Mouse (Mus musculus): Measurements from ENCODE around the gene Prkd2.

Gene Prkd2

GRCm38 (mm10) chr7:16842645-16843063 lies at the start of gene Prkd2:
Gene Prkd2 (plus strand): TSS chr7:16842902.
- DNase-seq (ENCODE audit: low spot score) = peak; percentile 93

DNA sequence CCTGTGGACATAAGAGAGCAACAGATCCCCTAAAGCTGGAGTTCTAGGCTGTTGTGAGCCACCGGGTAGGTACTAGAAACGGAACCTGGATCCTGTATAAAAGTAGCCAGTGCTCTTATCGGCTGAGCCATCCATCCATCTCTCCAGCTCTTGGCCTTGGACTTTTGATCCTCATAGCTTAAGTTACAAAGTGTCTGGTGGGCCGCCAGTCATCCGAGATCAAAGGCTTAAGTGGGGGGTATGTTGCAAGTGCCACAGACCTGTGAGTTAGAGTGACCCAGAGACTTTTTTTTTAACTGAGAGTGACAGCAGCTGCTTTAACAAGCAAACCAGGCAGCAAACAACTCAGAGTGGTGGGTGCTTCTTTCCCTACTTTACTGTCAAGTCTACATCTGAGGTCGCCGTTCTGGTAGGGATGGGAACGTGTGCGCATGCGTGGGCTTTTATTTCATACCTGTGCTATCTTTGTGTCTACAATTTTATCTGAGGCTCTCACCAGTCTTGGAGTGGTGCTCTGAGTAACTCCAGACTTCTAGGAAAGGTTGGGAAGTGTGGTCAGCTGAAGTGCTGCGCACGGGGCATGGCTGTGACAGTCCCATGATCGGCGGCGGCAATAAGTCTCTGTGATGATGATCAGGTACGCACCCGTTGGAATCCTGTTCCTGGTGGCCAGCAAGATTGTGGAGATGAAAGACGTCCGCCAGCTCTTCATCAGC lies 49.5 kb upstream of the Prkd2 start:
- no peak for DNase-seq (ENCODE audit: low spot score)

- DNase-seq (ENCODE audit: low spot score) = no peak
Observed at GRCm38 (mm10) chr7:16794886-16795285, 47.8 kb upstream of the Prkd2 start.

DNA sequence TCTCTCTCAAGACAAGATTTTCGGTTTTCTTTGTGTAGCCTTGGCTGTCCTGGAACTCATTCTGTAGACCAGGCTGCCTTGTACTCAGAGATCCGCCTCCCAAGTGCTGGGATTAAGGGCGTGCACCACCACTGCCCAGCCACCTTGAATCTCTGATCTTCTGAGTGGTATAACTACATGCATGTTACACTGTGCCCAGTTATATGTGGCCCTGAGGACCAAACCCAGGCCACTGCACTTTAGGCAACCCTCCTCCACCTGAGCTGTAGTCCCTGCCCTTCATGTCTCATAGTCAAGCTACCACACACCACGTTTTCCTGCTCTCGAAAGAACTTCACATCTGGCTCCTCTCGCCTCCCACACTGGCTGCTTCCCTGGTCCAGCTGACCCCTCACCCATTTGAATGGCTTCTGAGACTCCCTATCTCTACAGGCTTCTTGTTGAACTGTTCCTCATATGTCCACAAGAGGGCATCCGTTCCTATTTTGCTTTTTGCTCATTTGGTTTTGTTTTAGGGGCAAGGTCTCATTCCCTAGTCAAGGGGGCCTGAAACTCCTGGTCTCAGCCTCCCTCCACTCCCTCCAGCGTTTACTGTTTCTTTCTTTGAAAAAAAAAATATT lies 38.2 kb upstream of the Prkd2 start:
- DNase-seq (ENCODE audit: low spot score) = no peak

DNA sequence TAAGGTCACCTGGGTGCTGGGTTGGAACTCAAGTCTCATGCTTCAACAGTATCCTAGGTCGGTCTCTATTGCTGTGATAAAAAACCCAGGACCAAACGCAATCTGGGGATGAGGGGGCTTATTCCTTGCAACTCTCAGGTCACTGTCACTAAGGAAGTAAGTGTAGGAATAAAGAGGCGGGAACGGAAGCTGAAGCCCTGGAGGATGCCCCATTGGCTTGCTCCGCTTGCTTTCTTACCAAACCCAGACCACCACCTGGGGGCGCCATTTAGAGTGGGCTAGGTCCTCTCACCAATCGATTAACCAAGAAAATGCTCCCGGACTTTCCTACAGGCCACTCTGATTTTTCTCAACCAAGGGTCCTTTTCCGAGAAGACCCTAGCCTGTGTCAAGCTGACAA lies 34.8 kb upstream of the Prkd2 start:
- no peak for DNase-seq (ENCODE audit: low spot score)

DNA sequence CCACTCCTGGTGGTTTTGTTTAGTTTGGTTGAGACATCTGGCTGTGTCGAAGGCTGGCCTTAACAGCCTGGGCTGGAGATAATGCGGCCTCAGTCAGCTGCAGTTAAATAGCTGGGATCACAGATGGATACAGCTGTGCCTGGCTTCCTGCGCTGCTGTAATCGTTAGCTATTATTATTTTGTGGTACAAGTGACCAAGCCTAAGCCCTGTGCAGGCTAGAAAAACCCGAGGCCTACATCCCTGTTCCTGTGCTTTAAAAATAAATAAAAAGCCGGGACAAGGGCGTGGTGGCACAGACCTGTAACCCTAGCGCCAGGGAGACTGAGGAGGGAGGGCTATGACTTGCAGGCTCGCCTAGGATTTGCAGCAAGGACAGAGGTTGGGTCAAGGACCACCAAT lies 34.1 kb upstream of the Prkd2 start:
- no peak for DNase-seq (ENCODE audit: low spot score)

GRCm38 (mm10) chr7:16809739-16810138 lies 33.0 kb upstream of the Prkd2 start:
- peak; percentile 80 for DNase-seq (ENCODE audit: low spot score)

GRCm38 (mm10) chr7:16810399-16810919 lies 32.2 kb upstream of the Prkd2 start:
- no peak for DNase-seq (ENCODE audit: low spot score)

DNA sequence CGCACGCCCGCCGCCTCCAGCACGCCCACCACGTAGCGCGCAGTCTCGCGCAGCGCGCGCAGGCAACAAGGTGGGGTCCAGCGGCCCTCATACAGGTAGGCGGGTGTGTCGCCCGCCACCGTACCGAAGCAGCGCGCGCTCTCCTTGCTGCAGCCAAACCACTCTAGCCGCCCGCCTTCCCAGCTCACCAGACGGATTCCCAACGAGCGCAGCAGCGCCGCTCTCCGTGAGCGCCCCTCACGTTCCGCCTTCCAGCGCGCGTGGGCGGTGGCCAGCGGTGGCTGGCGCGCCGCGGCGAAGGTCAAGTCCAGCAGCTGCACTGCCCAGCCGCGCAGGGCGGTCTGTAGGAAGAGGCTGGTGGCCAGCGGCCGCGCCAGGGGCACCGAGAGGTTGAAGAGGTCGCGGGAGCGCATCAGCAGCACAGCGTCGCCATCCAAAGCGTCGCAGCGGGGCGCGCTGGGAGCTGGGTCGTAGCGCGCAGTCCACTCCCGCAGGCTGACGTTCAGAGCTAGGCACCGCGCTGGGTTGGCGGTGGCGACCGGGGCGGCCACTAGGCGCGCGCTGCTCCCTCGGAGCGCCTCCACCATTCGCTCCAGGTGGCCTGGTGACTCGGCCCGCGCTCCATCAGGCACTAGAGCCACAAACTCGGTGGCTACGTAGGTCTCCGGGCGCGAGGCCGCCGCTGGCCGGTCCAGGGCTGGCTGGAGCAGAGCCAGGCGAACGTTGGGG lies 31.6 kb upstream of the Prkd2 start:
- peak; percentile 75 for DNase-seq (ENCODE audit: low spot score)

- no peak for DNase-seq (ENCODE audit: low spot score)
Observed at GRCm38 (mm10) chr7:16811649-16812070, 31.0 kb upstream of the Prkd2 start.

- DNase-seq (ENCODE audit: low spot score) = no peak
Observed at GRCm38 (mm10) chr7:16812505-16812904, 30.2 kb upstream of the Prkd2 start.

GRCm38 (mm10) chr7:16815351-16815941 lies 27.3 kb upstream of the Prkd2 start, which contains the start of gene Strn4:
Gene Strn4 (plus strand): TSS chr7:16815889.
- DNase-seq (ENCODE audit: low spot score) = no peak

- peak; percentile 87 for DNase-seq (ENCODE audit: low spot score)
Observed at GRCm38 (mm10) chr7:16816078-16816474, 26.6 kb upstream of the Prkd2 start.

- DNase-seq (ENCODE audit: low spot score) = peak; percentile 77
Observed at GRCm38 (mm10) chr7:16816475-16817122, 26.1 kb upstream of the Prkd2 start, which contains the start of gene Fkrp. Gene Fkrp (minus strand): TSS chr7:16816732.

DNA sequence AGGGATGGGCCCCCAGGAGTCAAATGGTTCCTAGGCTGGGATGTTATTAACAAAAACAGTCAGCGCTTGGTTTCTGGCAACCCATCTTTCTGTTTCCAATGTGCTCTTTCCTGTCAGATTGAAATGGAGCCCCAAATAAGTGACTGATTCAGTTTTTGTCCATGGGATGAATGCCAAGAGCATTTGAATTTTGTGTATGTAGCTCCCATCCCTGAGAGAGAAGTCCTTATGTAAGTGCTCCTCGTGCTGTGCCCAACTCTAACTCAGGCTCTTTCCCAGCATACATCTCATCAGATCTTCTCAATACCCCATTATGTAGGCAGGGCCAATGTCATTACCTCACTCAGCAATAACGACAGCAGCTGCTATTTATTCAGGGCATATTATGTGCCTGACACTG lies 25.0 kb upstream of the Prkd2 start:
- no peak for DNase-seq (ENCODE audit: low spot score)

DNA sequence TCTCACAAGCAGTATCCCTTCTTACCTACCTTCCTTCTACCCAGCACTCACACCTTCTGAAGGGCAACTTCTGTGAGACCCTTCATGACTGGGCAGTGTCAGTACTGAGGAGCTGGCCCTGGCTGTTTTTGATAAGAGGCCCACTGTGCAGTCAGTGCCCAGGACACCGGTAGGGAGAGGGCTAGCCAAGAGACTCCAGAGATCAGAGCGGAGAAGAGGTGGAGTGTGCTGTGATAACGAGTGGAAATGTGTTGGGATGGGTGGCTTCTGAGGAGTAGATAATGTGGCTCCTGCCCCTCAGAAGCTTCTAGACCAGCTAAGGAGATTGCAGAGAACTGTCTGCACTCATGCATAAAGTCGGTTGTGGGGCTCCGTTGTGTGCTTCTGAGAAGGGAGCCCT lies 22.9 kb upstream of the Prkd2 start:
- no peak for DNase-seq (ENCODE audit: low spot score)

- no peak for DNase-seq (ENCODE audit: low spot score)
Observed at GRCm38 (mm10) chr7:16820271-16820763, 22.4 kb upstream of the Prkd2 start.

GRCm38 (mm10) chr7:16821091-16821490 lies 21.6 kb upstream of the Prkd2 start:
- no peak for DNase-seq (ENCODE audit: low spot score)

DNA sequence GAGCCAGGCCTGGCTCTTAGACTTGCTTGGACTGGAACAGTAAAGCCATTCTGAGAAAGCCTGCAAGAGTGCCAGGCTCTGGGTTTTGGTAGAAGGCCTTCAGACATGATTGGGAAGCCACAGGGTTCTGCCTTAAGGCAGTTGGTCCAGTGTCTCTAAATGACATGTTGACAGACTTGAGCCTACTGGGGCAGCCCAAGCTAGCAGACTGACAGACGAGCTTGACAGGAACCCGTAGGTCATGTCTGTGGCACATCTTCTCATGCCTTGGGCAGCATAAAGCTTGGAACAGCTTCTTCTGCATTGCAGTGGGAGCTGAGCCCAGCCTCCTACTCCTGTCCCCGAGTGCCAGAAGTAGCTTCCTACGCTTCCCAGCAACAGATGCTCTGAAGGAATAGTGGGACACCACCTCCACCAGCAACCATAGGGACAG lies 21.0 kb upstream of the Prkd2 start:
- DNase-seq (ENCODE audit: low spot score) = no peak

DNA sequence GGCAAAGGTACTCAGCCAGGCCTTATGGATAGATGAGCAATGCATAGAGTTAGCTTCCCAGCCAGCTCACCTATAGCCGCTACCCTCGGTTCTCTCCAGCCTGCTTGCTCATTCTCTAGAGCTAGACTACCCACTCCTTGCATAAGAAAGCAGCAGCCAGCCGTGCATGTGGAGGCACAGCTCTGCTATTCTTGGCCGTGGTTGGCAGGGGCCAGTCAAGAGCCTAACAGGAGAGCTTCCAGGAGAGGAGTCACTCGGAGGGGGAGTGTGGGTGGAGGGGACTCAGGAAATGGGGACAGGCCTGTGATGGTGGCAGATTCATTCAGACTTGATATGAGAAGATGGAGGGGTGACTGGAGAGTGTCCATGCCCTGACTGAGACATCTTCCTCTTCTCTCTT lies 19.0 kb upstream of the Prkd2 start:
- DNase-seq (ENCODE audit: low spot score) = no peak

DNA sequence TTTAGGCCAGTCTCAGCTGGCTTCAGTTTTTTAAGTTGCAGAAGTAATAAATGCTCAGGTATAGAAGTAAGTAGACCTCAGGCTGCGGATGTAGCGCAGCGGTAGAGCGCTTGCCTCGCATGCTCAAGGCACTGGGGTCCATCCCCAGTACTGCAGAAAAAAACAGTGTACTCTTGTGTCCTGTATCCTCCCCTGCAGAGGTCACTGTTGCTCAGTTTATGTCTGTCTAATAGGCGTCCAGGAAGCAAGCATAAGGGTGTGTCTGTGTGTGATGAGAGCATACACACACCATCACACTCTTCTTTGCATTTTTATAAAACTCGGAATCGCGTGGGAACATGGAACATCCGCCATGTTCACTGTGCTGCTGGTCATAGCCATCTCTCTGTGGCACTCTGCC lies 16.9 kb upstream of the Prkd2 start:
- DNase-seq (ENCODE audit: low spot score) = no peak

DNA sequence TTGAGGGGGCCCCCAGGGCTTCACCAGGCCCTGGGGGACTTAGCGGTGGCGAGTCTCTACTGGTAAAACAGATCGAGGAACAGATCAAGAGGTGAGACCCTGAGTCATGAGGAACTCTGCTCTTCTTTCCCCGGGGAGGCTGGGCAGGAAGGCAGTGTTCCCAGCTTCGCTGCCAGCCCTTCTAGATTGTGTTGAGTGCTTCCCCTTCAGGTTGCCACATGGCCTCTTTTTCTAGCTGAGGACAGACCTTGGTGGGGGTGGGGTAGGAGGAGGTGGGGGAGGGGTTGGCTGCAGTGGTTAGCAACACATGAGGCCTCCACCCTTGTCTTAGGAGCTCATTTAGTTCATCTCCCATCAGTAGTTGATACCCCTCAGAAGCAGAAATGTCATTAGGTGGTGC lies 16.1 kb upstream of the Prkd2 start:
- DNase-seq (ENCODE audit: low spot score) = no peak

Measured in testis, postnatal 10 days (tissue).